Mouse (Mus musculus): ENCODE data around the gene Ly6g6e. TPM values are rescaled to one million over a fixed set of nuclear protein-coding genes. Genes with fewer than 3 reads are reported as not detected.

Ly6g6e gene
- polyA plus RNA-seq, 1 experiment from 2014 or later = 2.2 TPM

DNA sequence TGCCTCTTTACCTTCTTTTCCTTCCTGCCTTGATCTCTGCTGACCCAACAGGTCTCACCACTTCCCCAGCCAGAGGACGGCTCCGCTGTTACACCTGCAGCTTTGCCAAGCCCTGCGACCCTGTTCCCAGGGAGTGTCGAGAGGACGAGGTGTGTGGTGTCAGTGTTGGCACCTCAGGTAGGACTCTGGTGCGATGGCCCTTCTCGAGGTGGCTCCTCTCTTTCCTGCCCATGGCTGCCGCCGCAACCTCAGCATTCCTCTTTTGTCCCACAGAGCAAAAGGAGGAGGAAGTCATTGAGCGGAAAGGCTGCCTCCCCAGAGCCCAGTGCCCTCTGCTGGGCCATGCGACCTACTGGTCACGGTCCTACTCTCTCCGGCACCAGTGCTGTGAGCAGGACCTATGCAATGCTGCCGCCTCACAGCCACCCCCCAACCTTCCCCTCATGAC is 1.1 kb downstream of the Ly6g6e start, which contains the start of gene Ly6g6d:
Gene Ly6g6d, minus strand, starts transcription at position 280 of the 448 bp plus-strand sequence.
- ATAC-seq = peak; percentile 39
- peak within 1 kb of the TSS; percentile 61 for H3K4me2 ChIP-seq (replicated peaks; ENCODE audit: low read depth)
- H3K4me1 ChIP-seq (replicated peaks; ENCODE audit: control insufficient read depth, insufficient read depth, low read length) = peaks cover 11% of the 10 kb centered on the region; the same call in 1 of the 2 replicates
- no peaks in the 10 kb centered on the region for H3K9me3 ChIP-seq (ENCODE audit: control insufficient read depth)
- peak within 1 kb of the TSS; percentile 44 for H3K9ac ChIP-seq (ENCODE audit: low read depth, low read length)
- TF ChIP-seq CTCF (IDR thresholded peaks at IDR 0.05; ENCODE audit: low read depth) = peak; percentile 79
- 9% methylated on average over 14 of the region's 14 CpGs for WGBS
- H3K4me3 ChIP-seq (ENCODE audit: low read depth, low read length) = peak within 1 kb of the TSS; percentile 23
- no peaks in the 10 kb centered on the region for H3K27me3 ChIP-seq (replicated peaks; ENCODE audit: control insufficient read depth, insufficient read depth, low read length)
- no peaks in the 10 kb centered on the region for H3K36me3 ChIP-seq (ENCODE audit: control insufficient read depth, insufficient read depth)
- peak within 1 kb of the TSS; percentile 22; the same call in 1 of the 2 replicates for H3K27ac ChIP-seq (ENCODE audit: low read depth, low read length)

DNA sequence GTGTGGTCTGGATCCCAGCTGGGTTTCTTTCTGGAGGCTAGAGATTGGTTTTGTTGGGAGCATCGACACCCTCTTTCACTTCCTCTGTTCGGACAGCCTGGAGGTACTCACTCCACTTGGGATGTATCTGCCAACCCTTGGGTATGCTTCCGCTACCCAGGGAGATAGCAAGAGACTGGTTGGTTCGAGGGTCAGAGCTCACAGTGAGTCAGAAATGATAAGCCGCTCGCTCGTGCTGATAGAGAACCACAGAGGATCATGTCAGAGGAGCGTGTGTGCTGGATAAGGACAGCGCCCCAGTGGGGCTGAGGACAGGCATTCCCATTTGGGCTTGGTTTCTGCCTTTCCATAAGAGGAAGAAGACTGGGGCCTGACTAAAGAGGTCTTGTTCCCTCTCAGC is 3.1 kb downstream of the Ly6g6e start:
- 0 out of 2 replicates have a peak overlapping the region, but pooled peaks have one; percentile 11 for H3K9ac ChIP-seq (ENCODE audit: low read depth, low read length)
- H3K4me1 ChIP-seq (replicated peaks; ENCODE audit: control insufficient read depth, insufficient read depth, low read length) = peaks cover 11% of the 10 kb centered on the region; the same call in 1 of the 2 replicates
- H3K27me3 ChIP-seq (replicated peaks; ENCODE audit: control insufficient read depth, insufficient read depth, low read length) = no peaks in the 10 kb centered on the region
- H3K27ac ChIP-seq (ENCODE audit: low read depth, low read length) = peak overlapping the region; percentile 41; the same call in 1 of the 2 replicates
- H3K4me2 ChIP-seq (replicated peaks; ENCODE audit: low read depth) = peak overlapping the region; percentile 32; the same call in 1 of the 2 replicates
- H3K36me3 ChIP-seq (ENCODE audit: control insufficient read depth, insufficient read depth) = no peaks in the 10 kb centered on the region
- no peak overlapping the region for H3K4me3 ChIP-seq (ENCODE audit: low read depth, low read length)
- no peaks in the 10 kb centered on the region for H3K9me3 ChIP-seq (ENCODE audit: control insufficient read depth)
- peak; percentile 76 for ATAC-seq
- TF ChIP-seq CTCF (IDR thresholded peaks at IDR 0.05; ENCODE audit: low read depth) = peak; percentile 58
- WGBS = 28% methylated on average over 9 of the region's 9 CpGs

DNA sequence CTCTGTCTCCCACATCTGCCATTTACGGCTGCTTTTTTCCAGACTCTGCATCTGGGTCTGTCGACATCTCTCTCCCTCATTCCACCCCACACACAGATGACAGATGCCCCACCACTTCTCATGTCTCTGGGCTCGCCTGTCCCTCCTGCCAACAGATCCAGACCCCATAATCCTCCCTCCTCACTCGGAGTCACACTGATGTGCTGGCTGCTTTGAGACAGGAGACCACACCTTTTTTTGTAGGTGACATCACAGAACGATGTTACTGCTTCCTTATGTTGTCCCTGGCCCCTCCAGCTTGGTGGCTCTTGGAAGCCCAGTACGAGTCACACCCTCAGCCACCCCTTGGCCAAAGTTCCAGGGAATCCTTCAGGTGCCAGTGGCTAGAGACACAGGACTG is 3.5 kb downstream of the Ly6g6e start:
- 32% methylated on average over 6 of the region's 6 CpGs for WGBS

DNA sequence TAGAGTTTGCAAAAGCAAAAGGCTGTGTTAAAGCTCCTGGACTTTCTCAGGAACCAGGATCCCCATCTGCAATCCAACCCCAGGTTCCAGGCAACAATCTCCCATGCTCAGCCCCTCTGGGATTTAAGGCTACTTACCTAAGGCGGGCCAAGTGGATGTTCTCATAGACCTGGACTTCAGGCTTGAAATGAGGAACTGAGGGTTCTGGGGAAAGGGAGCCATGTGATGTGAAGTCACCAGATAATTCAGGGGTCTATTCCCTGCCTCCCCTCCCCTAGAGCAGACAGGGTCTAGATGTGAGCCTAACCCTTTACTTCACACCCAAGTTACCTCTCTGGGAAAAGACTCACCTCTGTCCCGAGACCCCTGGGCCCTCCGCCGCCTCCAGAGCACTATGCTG is 4.0 kb downstream of the Ly6g6e start:
- Histone ChIP-seq H3K9ac (ENCODE audit: low read depth, low read length) (no peak overlapping the region), H3K4me2 (replicated peaks; ENCODE audit: low read depth) (no peak overlapping the region), H3K9me3 (ENCODE audit: control insufficient read depth) (no peaks in the 10 kb centered on the region), H3K27me3 (replicated peaks; ENCODE audit: control insufficient read depth, insufficient read depth, low read length) (no peaks in the 10 kb centered on the region), H3K4me1 (replicated peaks; ENCODE audit: control insufficient read depth, insufficient read depth, low read length) (peaks cover 11% of the 10 kb centered on the region; the same call in 1 of the 2 replicates), H3K27ac (ENCODE audit: low read depth, low read length) (0 out of 2 replicates have a peak overlapping the region, but pooled peaks have one; percentile 41), H3K4me3 (ENCODE audit: low read depth, low read length) (no peak overlapping the region), H3K36me3 (ENCODE audit: control insufficient read depth, insufficient read depth) (no peaks in the 10 kb centered on the region)
- TF ChIP-seq CTCF (IDR thresholded peaks at IDR 0.05; ENCODE audit: low read depth) = no peak
- WGBS = 89% methylated on average over 4 of the region's 4 CpGs
- ATAC-seq = no peak

More for the DNA sequence above, 3.5 kb downstream of the Ly6g6e start:
- Histone ChIP-seq H3K27me3 (replicated peaks; ENCODE audit: control insufficient read depth, insufficient read depth, low read length) (no peaks in the 10 kb centered on the region), H3K27ac (ENCODE audit: low read depth, low read length) (peak overlapping the region; percentile 41; the same call in 1 of the 2 replicates), H3K4me1 (replicated peaks; ENCODE audit: control insufficient read depth, insufficient read depth, low read length) (peaks cover 11% of the 10 kb centered on the region; the same call in 1 of the 2 replicates), H3K9me3 (ENCODE audit: control insufficient read depth) (no peaks in the 10 kb centered on the region), H3K4me3 (ENCODE audit: low read depth, low read length) (no peak overlapping the region), H3K9ac (ENCODE audit: low read depth, low read length) (0 out of 2 replicates have a peak overlapping the region, but pooled peaks have one; percentile 11), H3K36me3 (ENCODE audit: control insufficient read depth, insufficient read depth) (no peaks in the 10 kb centered on the region), H3K4me2 (replicated peaks; ENCODE audit: low read depth) (peak overlapping the region; percentile 32; the same call in 1 of the 2 replicates)
- no peak for TF ChIP-seq CTCF (IDR thresholded peaks at IDR 0.05; ENCODE audit: low read depth)
- peak; percentile 28 for ATAC-seq

DNA sequence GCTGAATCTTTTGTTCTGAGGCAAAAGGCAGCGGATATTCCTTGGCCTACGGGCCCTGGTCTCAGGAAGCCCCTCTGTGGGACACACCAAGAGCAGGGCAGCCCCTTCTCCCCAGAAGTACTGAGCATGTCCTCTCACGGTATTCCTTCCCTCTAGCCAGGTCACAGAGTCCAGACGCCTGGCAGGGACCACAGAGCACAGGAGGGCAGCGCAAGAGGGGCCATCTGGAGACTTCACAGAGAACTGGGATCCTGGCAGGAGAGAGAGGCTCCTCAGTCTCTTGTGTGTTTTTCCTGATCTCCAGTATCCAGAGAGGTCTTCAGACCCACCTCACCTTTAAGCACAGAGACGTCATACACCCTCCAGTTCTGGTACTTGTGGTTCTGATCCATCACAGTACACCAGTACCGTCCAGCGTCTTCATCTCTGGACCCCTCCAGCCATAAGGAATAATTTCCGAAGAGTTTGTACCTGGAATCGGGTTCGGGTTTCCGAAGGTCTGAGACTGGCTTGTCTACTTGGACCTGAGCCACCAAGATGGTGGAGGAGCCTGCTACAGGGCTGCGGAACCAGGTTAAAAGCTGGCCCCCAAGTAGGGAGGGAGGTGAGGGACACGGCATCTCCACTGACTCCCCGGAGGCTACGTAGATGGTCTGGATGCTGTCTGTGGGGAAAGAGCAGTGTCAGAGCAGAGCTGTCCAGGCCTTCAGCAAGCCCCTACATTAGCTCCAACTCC is 6.3 kb downstream of the Ly6g6e start:
- WGBS = 87% methylated on average over 16 of the region's 16 CpGs
- H3K4me2 ChIP-seq (replicated peaks; ENCODE audit: low read depth) = no peak overlapping the region
- no peak for TF ChIP-seq CTCF (IDR thresholded peaks at IDR 0.05; ENCODE audit: low read depth)
- no peak overlapping the region for H3K9ac ChIP-seq (ENCODE audit: low read depth, low read length)
- no peaks in the 10 kb centered on the region for H3K36me3 ChIP-seq (ENCODE audit: control insufficient read depth, insufficient read depth)
- H3K27me3 ChIP-seq (replicated peaks; ENCODE audit: control insufficient read depth, insufficient read depth, low read length) = no peaks in the 10 kb centered on the region
- H3K4me1 ChIP-seq (replicated peaks; ENCODE audit: control insufficient read depth, insufficient read depth, low read length) = peaks cover 5% of the 10 kb centered on the region; the same call in 1 of the 2 replicates
- H3K27ac ChIP-seq (ENCODE audit: low read depth, low read length) = no peak overlapping the region
- no peak for ATAC-seq
- no peak overlapping the region for H3K4me3 ChIP-seq (ENCODE audit: low read depth, low read length)
- H3K9me3 ChIP-seq (ENCODE audit: control insufficient read depth) = no peaks in the 10 kb centered on the region

DNA sequence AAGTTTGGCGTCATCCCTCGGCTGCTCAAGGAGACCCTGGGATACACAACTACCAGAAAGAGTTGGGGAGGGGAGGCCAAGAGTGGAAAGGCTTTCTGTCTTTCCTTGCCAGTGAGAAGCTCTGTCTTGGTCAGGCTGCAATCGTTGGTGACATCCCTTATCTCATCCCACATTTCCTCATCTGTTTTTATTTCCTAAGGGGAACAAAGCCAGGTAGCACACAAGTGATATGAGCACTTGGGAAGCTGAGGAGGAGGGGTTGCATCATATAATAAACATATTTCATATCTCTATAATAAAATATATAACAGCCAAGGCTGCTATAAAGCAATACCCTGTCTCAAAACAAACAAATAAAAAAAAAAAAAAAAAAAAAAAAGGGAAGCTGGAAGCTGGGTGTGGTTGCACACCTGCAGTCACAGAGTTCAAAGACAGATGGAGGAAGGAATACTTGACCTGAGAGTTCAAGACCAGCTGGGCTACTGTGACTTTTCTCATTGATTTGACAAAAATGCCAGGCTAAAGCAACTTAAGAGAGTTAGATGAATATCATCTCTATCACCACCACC is 7.3 kb downstream of the Ly6g6e start:
- Histone ChIP-seq H3K27me3 (replicated peaks; ENCODE audit: control insufficient read depth, insufficient read depth, low read length) (no peaks in the 10 kb centered on the region), H3K36me3 (ENCODE audit: control insufficient read depth, insufficient read depth) (no peaks in the 10 kb centered on the region), H3K9me3 (ENCODE audit: control insufficient read depth) (no peaks in the 10 kb centered on the region), H3K27ac (ENCODE audit: low read depth, low read length) (no peak overlapping the region), H3K4me3 (ENCODE audit: low read depth, low read length) (no peak overlapping the region), H3K4me2 (replicated peaks; ENCODE audit: low read depth) (no peak overlapping the region), H3K4me1 (replicated peaks; ENCODE audit: control insufficient read depth, insufficient read depth, low read length) (peaks cover 2% of the 10 kb centered on the region; the same call in 1 of the 2 replicates), H3K9ac (ENCODE audit: low read depth, low read length) (no peak overlapping the region)
- TF ChIP-seq CTCF (IDR thresholded peaks at IDR 0.05; ENCODE audit: low read depth) = no peak
- 65% methylated on average over 3 of the region's 3 CpGs for WGBS
- ATAC-seq = no peak
